Mouse (Mus musculus): ENCODE data around the gene Pigk. TPM values are rescaled to one million over a fixed set of nuclear protein-coding genes. Genes with fewer than 3 reads are reported as not detected.
A peak's percentile ranks its signal among the peaks of the same experiment; 100 is the strongest.

Pigk gene
- polyA plus RNA-seq, 1 experiment from 2014 or later, result 47.9 TPM

GRCm38 (mm10) chr3:152958358-152959150 is 244.7 kb downstream of the Pigk start:
- Histone ChIP-seq H3K9me3 (no peaks in the 10 kb centered on the region), H3K27ac (no peak overlapping the region), H3K4me3 (no peak overlapping the region), H3K4me1 (replicated peaks) (peaks cover 10% of the 10 kb centered on the region), H3K27me3 (peaks cover 4% of the 10 kb centered on the region; the same call in 1 of the 2 replicates), H3K9ac (no peak overlapping the region), H3K36me3 (no peaks in the 10 kb centered on the region), H3K4me2 (no peak overlapping the region)
- WGBS, result 69% methylated on average over 11 of the region's 11 CpGs
- no peak for ATAC-seq (ENCODE audit: low FRiP score)

- Histone ChIP-seq H3K4me3 (no peak overlapping the region), H3K4me1 (replicated peaks) (peaks cover 5% of the 10 kb centered on the region; the same call in 1 of the 2 replicates), H3K36me3 (no peaks in the 10 kb centered on the region), H3K9me3 (no peaks in the 10 kb centered on the region), H3K4me2 (no peak overlapping the region), H3K27me3 (no peaks in the 10 kb centered on the region), H3K9ac (no peak overlapping the region), H3K27ac (no peak overlapping the region)
- WGBS, result 84% methylated on average over 10 of the region's 10 CpGs
- ATAC-seq (ENCODE audit: low FRiP score), result no peak
Measured at GRCm38 (mm10) chr3:152961855-152962376, 248.0 kb downstream of the Pigk start.

- H3K9me3 ChIP-seq, result no peaks in the 10 kb centered on the region
- no peak overlapping the region for H3K9ac ChIP-seq
- peak overlapping the region; percentile 44 for H3K27ac ChIP-seq
- ATAC-seq (ENCODE audit: low FRiP score), result no peak
- no peak overlapping the region for H3K4me2 ChIP-seq
- peaks cover 24% of the 10 kb centered on the region; the same call in 1 of the 2 replicates for H3K4me1 ChIP-seq (replicated peaks)
- no peaks in the 10 kb centered on the region for H3K27me3 ChIP-seq
- H3K36me3 ChIP-seq, result no peaks in the 10 kb centered on the region
- 71% methylated on average over 16 of the region's 16 CpGs for WGBS
- no peak overlapping the region for H3K4me3 ChIP-seq
Measured at GRCm38 (mm10) chr3:152969774-152970347, 256.0 kb downstream of the Pigk start.

- Histone ChIP-seq H3K27me3 (no peaks in the 10 kb centered on the region), H3K9ac (no peak overlapping the region), H3K36me3 (no peaks in the 10 kb centered on the region), H3K4me1 (replicated peaks) (peaks cover 24% of the 10 kb centered on the region; the same call in 1 of the 2 replicates), H3K4me2 (no peak overlapping the region), H3K27ac (no peak overlapping the region), H3K4me3 (no peak overlapping the region), H3K9me3 (no peaks in the 10 kb centered on the region)
- WGBS, result 88% methylated on average over 4 of the region's 4 CpGs
- no peak for ATAC-seq (ENCODE audit: low FRiP score)
Measured at GRCm38 (mm10) chr3:152971373-152971772, 257.5 kb downstream of the Pigk start.

- 73% methylated on average over 11 of the region's 11 CpGs for WGBS
- Histone ChIP-seq H3K4me2 (peak overlapping the region; percentile 94), H3K4me3 (peak overlapping the region; percentile 63), H3K27ac (no peak overlapping the region), H3K9me3 (no peaks in the 10 kb centered on the region), H3K9ac (peak overlapping the region; percentile 55), H3K36me3 (no peaks in the 10 kb centered on the region), H3K4me1 (replicated peaks) (peaks cover 46% of the 10 kb centered on the region), H3K27me3 (peaks cover 18% of the 10 kb centered on the region)
- ATAC-seq (ENCODE audit: low FRiP score), result no peak
Measured at GRCm38 (mm10) chr3:152979481-152980092, 265.7 kb downstream of the Pigk start.

GRCm38 (mm10) chr3:152980431-152980830 is 266.5 kb downstream of the Pigk start:
- no peaks in the 10 kb centered on the region for H3K36me3 ChIP-seq
- H3K27me3 ChIP-seq, result peaks cover 18% of the 10 kb centered on the region
- peak overlapping the region; percentile 94 for H3K4me2 ChIP-seq
- H3K4me1 ChIP-seq (replicated peaks), result peaks cover 46% of the 10 kb centered on the region
- ATAC-seq (ENCODE audit: low FRiP score), result peak; percentile 32
- peak overlapping the region; percentile 83 for H3K27ac ChIP-seq
- 4% methylated on average over 6 of the region's 6 CpGs for WGBS
- no peaks in the 10 kb centered on the region for H3K9me3 ChIP-seq
- peak overlapping the region; percentile 80 for H3K9ac ChIP-seq
- peak overlapping the region; percentile 63 for H3K4me3 ChIP-seq

GRCm38 (mm10) chr3:152980978-152981974 is 267.4 kb downstream of the Pigk start:
- Histone ChIP-seq H3K4me2 (peak overlapping the region; percentile 94), H3K27ac (peak overlapping the region; percentile 83), H3K27me3 (peaks cover 18% of the 10 kb centered on the region), H3K36me3 (no peaks in the 10 kb centered on the region), H3K4me1 (replicated peaks) (peaks cover 46% of the 10 kb centered on the region), H3K4me3 (peak overlapping the region; percentile 63), H3K9me3 (no peaks in the 10 kb centered on the region), H3K9ac (peak overlapping the region; percentile 80)
- WGBS, result under 1% methylated on average over 47 of the region's 47 CpGs
- peak; percentile 82 for ATAC-seq (ENCODE audit: low FRiP score)

- peak within 1 kb of the TSS; percentile 80 for H3K9ac ChIP-seq
- no peaks in the 10 kb centered on the region for H3K9me3 ChIP-seq
- H3K4me3 ChIP-seq, result peak within 1 kb of the TSS; percentile 63
- peak; percentile 37 for ATAC-seq (ENCODE audit: low FRiP score)
- H3K4me2 ChIP-seq, result peak within 1 kb of the TSS; percentile 94
- peaks cover 18% of the 10 kb centered on the region for H3K27me3 ChIP-seq
- H3K36me3 ChIP-seq, result no peaks in the 10 kb centered on the region
- WGBS, result 0% methylated on average over 17 of the region's 17 CpGs
- peaks cover 40% of the 10 kb centered on the region for H3K4me1 ChIP-seq (replicated peaks)
- H3K27ac ChIP-seq, result peak within 1 kb of the TSS; percentile 83
Measured at GRCm38 (mm10) chr3:152981988-152982387, 268.1 kb downstream of the Pigk start, which contains the start of gene St6galnac5. Gene St6galnac5, minus strand, starts transcription at chr3:152982246.

GRCm38 (mm10) chr3:152990787-152991186 is 276.9 kb downstream of the Pigk start:
- 76% methylated on average over 2 of the region's 2 CpGs for WGBS

GRCm38 (mm10) chr3:152993608-152994007 is 279.7 kb downstream of the Pigk start:
- Histone ChIP-seq H3K9me3 (no peaks in the 10 kb centered on the region), H3K4me2 (no peak overlapping the region), H3K4me3 (no peak overlapping the region), H3K27me3 (no peaks in the 10 kb centered on the region), H3K27ac (no peak overlapping the region), H3K9ac (no peak overlapping the region), H3K36me3 (no peaks in the 10 kb centered on the region), H3K4me1 (replicated peaks) (peaks cover 5% of the 10 kb centered on the region; the same call in 1 of the 2 replicates)
- 69% methylated on average over 5 of the region's 5 CpGs for WGBS
- ATAC-seq (ENCODE audit: low FRiP score), result no peak

More at GRCm38 (mm10) chr3:152990787-152991186, 276.9 kb downstream of the Pigk start:
- Histone ChIP-seq H3K36me3 (no peaks in the 10 kb centered on the region), H3K9ac (no peak overlapping the region), H3K27me3 (no peaks in the 10 kb centered on the region), H3K4me1 (replicated peaks) (peaks cover 5% of the 10 kb centered on the region; the same call in 1 of the 2 replicates), H3K4me3 (no peak overlapping the region), H3K9me3 (no peaks in the 10 kb centered on the region), H3K27ac (no peak overlapping the region), H3K4me2 (no peak overlapping the region)
- ATAC-seq (ENCODE audit: low FRiP score), result no peak

GRCm38 (mm10) chr3:152998106-152998505 is 284.2 kb downstream of the Pigk start:
- Histone ChIP-seq H3K27ac (no peak overlapping the region), H3K9ac (no peak overlapping the region), H3K4me2 (no peak overlapping the region), H3K9me3 (no peaks in the 10 kb centered on the region), H3K4me3 (no peak overlapping the region), H3K4me1 (replicated peaks) (no peaks in the 10 kb centered on the region; the same call in 1 of the 2 replicates), H3K27me3 (no peaks in the 10 kb centered on the region), H3K36me3 (no peaks in the 10 kb centered on the region)
- ATAC-seq (ENCODE audit: low FRiP score), result no peak
- 66% methylated on average over 5 of the region's 5 CpGs for WGBS

All from hindbrain, embryonic 13.5 days (tissue).